In genomic region chr17:34392321-34392720, GRCm38 (mm10) we compare ENCODE assay signal across 8 mouse cellular contexts. TPM values are rescaled to one million over a fixed set of nuclear protein-coding genes. Genes with fewer than 3 reads are reported as not detected.
DNase-seq lines count a peak whose midpoint lies in the region; ATAC-seq lines count a peak whose summit lies in the region.

No protein-coding gene starts in this region.

- WGBS in liver, embryonic 11.5 days, result 3% methylated on average over 24 of the region's 24 CpGs
- 2% methylated on average over 24 of the region's 24 CpGs for WGBS in midbrain, embryonic 15.5 days

- peak; percentile 11 for DNase-seq in gastrocnemius, adult 18-20 months (ENCODE audit: low spot score)
- DNase-seq in gastrocnemius, postnatal 36 days, result no peak
- peak; percentile 57 to 69 for DNase-seq in adrenal gland, postnatal 36 days
- DNase-seq in induced T-regulatory cell, adult 2 months (ENCODE audit: low read depth), result peak; percentile 66
- peak; percentile 48 for DNase-seq in liver, embryonic 11.5 days (ENCODE audit: low spot score)
- DNase-seq in urinary bladder, postnatal 4 days (ENCODE audit: low spot score in 2 of 2), result no peak

- intact Hi-C loops in gastrocnemius, postnatal 36 days (cut with DNase I), result no loop called here

- H3K36me3 ChIP-seq in liver, embryonic 11.5 days (ENCODE audit: control insufficient read depth, insufficient read depth, low read length), result no peaks in the 10 kb centered on the region
- H3K36me3 ChIP-seq in midbrain, embryonic 15.5 days (replicated peaks), result no peaks in the 10 kb centered on the region

- H3K9ac ChIP-seq in liver, embryonic 11.5 days (ENCODE audit: low read depth, low read length), result no peak overlapping the region
- H3K9ac ChIP-seq in midbrain, embryonic 15.5 days, result peak overlapping the region; percentile 42

- H3K4me1 ChIP-seq in liver, embryonic 11.5 days (replicated peaks; ENCODE audit: control insufficient read depth, insufficient read depth, low read length), result no peaks in the 10 kb centered on the region
- H3K4me1 ChIP-seq in midbrain, embryonic 15.5 days, result 0 out of 2 replicates have a peak, but pooled peaks cover 4% of the 10 kb centered on the region

- peaks cover 12% of the 10 kb centered on the region for H3K27me3 ChIP-seq in liver, embryonic 11.5 days (replicated peaks; ENCODE audit: control insufficient read depth, insufficient read depth, low read length)
- H3K27me3 ChIP-seq in midbrain, embryonic 15.5 days (replicated peaks), result no peaks in the 10 kb centered on the region

- H3K9me3 ChIP-seq in liver, embryonic 11.5 days (ENCODE audit: control insufficient read depth, low read length), result no peaks in the 10 kb centered on the region
- H3K9me3 ChIP-seq in midbrain, embryonic 15.5 days, result no peaks in the 10 kb centered on the region

- H3K4me3 ChIP-seq in liver, embryonic 11.5 days (ENCODE audit: low read depth, low read length), result peak overlapping the region; percentile 27; the same call in 1 of the 2 replicates
- H3K4me3 ChIP-seq in midbrain, embryonic 15.5 days, result peak overlapping the region; percentile 45

- peak overlapping the region; percentile 61 for H3K4me2 ChIP-seq in liver, embryonic 11.5 days
- H3K4me2 ChIP-seq in midbrain, embryonic 15.5 days, result peak overlapping the region; percentile 90

- H3K27ac ChIP-seq in liver, embryonic 11.5 days (ENCODE audit: low read depth, low read length), result no peak overlapping the region
- no peak overlapping the region for H3K27ac ChIP-seq in midbrain, embryonic 15.5 days

- ATAC-seq in granulocyte monocyte progenitor cell, adult 5-6 weeks (replicated peaks; ENCODE audit: poor library complexity, severe bottlenecking), result peak; percentile 85
- ATAC-seq in liver, embryonic 11.5 days (replicated peaks; ENCODE audit: low FRiP score), result no peak
- ATAC-seq in midbrain, embryonic 15.5 days (replicated peaks), result peak; percentile 42; the same call in 1 of the 2 replicates

RNA-seq across cellular contexts. Expression of gene BC051142, which starts 6.3 kb away (rescaled TPM):
- total RNA-seq in gastrocnemius, adult 18-20 months (2021), result not detected
- total RNA-seq in gastrocnemius, postnatal 36 days (2021), result not detected
- total RNA-seq in adrenal gland, postnatal 36 days (2021), result 1 to 10 TPM; 1.2 to 1.8 TPM
- not detected in 2 replicates for total RNA-seq in granulocyte monocyte progenitor cell, adult 5-6 weeks (2014; fragmentation: Nextera tagmentation)
- 0.21 TPM in 1 of 2 replicates, not detected in the other for total RNA-seq in granulocyte monocyte progenitor cell, adult 5-6 weeks (2017)
- polyA plus RNA-seq in liver, embryonic 11.5 days (2014; fragmentation: Nextera tagmentation; extraction: Ambion mirVana), result 0.41 TPM in 1 of 2 replicates, not detected in the other
- 5.8 and 7.1 TPM in 2 replicates for polyA plus RNA-seq in midbrain, embryonic 15.5 days (2015; fragmentation: Nextera tagmentation; extraction: Ambion mirVana)

RNA-seq across cellular contexts. Expression of gene Btnl1, which starts 15.4 kb away (rescaled TPM):
- not detected for total RNA-seq in gastrocnemius, adult 18-20 months (2021)
- not detected for total RNA-seq in gastrocnemius, postnatal 36 days (2021)
- total RNA-seq in adrenal gland, postnatal 36 days (2021), result not detected
- total RNA-seq in granulocyte monocyte progenitor cell, adult 5-6 weeks (2014; fragmentation: Nextera tagmentation), result not detected in 2 replicates
- not detected in 2 replicates for total RNA-seq in granulocyte monocyte progenitor cell, adult 5-6 weeks (2017)
- polyA plus RNA-seq in liver, embryonic 11.5 days (2014; fragmentation: Nextera tagmentation; extraction: Ambion mirVana), result not detected in 2 replicates
- polyA plus RNA-seq in midbrain, embryonic 15.5 days (2015; fragmentation: Nextera tagmentation; extraction: Ambion mirVana), result not detected in 2 replicates

RNA-seq across cellular contexts. Expression of gene Btnl2, which starts 37.7 kb away (rescaled TPM):
- under 1 TPM; 0.14 to 0.33 TPM for total RNA-seq in gastrocnemius, adult 18-20 months (2021)
- under 1 TPM; 0.13 to 0.25 TPM for total RNA-seq in gastrocnemius, postnatal 36 days (2021)
- under 1 TPM; 0.23 to 0.30 TPM for total RNA-seq in adrenal gland, postnatal 36 days (2021)
- total RNA-seq in granulocyte monocyte progenitor cell, adult 5-6 weeks (2014; fragmentation: Nextera tagmentation), result not detected in 2 replicates
- not detected in 2 replicates for total RNA-seq in granulocyte monocyte progenitor cell, adult 5-6 weeks (2017)
- polyA plus RNA-seq in liver, embryonic 11.5 days (2014; fragmentation: Nextera tagmentation; extraction: Ambion mirVana), result not detected in 2 replicates
- polyA plus RNA-seq in midbrain, embryonic 15.5 days (2015; fragmentation: Nextera tagmentation; extraction: Ambion mirVana), result not detected in 2 replicates

Comparison
In these comparisons a context has a peak if more than half of its experiments do, and no peak if none do; other contexts are left out.
1. DNase-seq: peak in gastrocnemius, adult 18-20 months (single experiment), adrenal gland, postnatal 36 days (2 of 2), induced T-regulatory cell, adult 2 months (single experiment) and liver, embryonic 11.5 days (single experiment); none in gastrocnemius, postnatal 36 days (0 of 2) and urinary bladder, postnatal 4 days (0 of 2).